Mouse (Mus musculus) heart, adult 8-10 months (tissue): ENCODE measurements at regions not wholly inside any gene's neighbourhood (a gene's known extent, or its start where the extent isn't known, plus 50 kb on each side); places are given as distances from the start of the nearest gene placed in this dataset.

ENCODE experiments used
- DNase-seq: peaks from one replicate; pipeline ENCODE4 v3.0.0; 2022; ENCODE audit warnings: low spot score

- DNase-seq: no peak
Measured at GRCm38 (mm10) chr6:121560852-121561251, 74.3 kb upstream of the A2m start.

DNA sequence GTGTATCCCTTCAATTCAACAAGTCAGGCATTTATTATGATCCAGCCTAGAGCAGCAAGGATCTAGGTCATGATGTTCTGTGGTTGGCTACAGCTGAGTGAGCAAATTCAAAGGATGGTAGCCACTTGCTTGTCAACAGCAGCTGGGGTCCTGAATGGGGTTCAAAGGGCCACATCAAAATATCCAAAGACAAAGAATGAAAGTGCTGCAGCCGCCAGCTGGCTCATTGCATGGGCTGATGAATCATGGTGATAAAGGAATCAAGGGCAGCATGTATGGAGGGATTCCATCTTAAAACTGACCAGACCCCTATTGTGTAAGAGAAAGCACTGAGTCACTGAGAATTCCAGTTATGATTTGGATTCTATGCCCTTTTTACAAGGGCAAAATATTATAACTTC lies 74.8 kb upstream of the A2m start:
- no peak for DNase-seq

- no peak for DNase-seq
Measured at GRCm38 (mm10) chr6:121556481-121556880, 78.7 kb upstream of the A2m start.

- no peak for DNase-seq
Measured at GRCm38 (mm10) chr6:121553501-121554132, 80.1 kb upstream of the Iqsec3 start.

DNA sequence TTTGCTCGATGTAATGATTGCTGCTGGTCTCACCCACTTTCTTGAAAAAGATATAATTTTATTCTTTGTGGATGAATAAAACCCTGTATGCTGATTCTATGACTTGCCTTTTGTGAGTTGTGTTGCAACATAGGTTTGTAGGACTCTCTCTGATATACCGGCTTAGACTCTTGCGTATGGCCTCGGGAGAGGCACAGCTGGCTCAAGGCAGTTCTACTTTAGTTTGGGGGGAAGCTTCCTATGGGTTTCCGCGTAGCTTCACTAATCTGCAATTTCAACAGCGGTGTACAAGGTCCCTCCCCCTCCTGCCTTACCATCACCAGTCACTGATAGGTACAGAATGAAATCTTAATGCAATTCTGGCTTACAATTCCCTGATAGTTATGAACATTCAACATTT lies 60.0 kb upstream of the Iqsec3 start:
- DNase-seq: no peak

DNA sequence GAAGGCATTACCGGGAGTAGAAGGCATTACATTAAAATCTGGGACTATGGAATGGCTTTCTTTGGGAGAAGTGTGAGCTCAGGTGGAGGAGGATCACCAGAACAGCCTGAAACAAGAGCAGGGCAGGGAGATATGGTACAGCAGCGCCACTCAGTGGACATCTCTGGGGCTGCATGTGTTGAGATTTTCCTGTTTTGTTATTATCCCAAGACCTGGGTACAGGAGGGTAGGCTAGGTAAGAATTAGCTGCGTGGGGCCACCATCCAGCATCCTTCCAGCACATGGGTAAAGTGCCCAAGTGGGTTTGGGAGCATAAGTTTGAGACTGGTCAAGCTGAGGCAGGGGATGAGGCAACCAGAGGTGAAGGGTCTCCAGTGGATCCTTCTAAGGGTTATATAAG lies 59.4 kb upstream of the Iqsec3 start:
- DNase-seq: peak; percentile 23

DNA sequence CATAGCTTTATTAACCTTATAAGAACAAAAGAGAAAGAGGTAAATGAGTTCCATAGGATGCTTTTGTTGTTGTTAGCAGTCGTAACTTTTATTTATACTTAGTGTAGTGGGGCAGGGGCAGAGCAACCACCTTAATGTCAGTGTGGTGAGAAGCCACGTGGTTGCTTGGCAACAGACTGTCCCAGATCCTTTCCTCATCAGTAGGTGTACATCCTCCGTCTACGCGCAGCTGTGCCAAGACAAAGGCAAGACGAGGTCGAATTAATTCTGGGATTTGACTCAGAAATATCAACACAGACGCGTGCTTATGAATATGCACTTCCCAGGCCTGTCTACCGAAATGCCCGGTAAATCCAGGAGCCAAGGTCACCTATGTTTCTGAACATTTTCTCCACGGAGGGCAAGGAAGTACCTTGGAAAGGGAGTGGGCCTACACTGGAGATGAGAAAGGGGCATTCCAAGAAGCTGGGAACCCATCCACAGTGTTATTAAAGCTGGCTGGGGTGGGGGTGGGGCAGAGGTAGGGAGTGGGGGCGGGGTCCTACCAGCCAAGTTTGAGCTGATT lies 58.4 kb upstream of the Iqsec3 start:
- DNase-seq: no peak

GRCm38 (mm10) chr6:121527281-121527680 lies 53.8 kb upstream of the Iqsec3 start:
- no peak for DNase-seq

- DNase-seq: no peak
Measured at GRCm38 (mm10) chr6:121526121-121526520, 52.6 kb upstream of the Iqsec3 start.

DNA sequence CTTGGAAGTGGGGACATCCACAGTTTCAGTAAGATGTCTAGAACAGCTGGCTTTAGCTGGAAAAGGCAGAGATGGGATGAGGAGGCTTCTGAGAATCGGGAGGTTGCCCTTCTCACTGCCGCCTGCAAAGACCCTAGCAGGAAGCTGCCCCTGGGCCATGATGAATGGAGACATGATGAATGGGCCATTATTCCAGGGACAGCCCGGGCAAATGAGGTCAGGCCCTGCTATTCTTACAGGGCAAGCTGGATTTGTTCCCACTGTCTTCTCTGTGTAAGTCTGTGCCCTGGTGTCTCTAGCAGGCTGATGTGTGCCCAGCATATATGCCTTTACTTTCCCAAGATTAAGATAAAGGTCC lies 51.1 kb upstream of the Iqsec3 start:
- DNase-seq: no peak

DNA sequence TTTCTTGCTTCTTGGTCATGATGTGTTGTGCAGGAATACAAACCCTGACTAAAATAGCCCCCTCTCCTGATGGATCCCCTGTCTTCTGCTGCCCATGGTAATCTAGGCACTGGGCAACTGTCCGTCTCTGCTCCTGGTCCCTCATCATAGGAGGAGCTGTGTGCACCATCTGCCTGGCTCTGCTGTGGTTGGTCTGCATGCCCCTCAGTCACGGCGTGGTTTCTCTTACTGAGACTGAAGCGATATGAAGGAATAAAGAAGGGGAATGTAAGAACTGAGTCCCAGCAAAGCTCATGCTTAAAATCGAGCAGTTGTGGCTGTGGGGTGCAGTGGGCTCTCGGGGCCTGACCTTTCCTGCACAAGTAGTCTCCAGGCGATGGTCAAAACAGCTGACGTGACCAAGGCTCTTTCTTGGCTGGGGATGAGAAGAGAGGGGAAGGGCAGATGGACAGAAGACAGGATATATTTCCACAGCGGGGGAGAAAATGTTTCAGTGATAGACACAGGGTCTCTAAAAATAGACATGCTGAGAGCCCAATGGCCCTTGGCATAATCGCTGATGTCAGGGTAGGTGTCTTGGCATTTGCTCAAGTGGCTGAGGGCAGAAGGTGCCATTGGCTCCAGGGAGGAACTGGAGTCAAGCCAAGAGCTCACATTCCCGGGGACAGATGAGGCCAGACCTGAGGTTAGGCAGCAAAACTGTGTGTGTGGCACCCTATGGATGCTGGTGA lies 50.6 kb upstream of the Iqsec3 start:
- peak; percentile 47 for DNase-seq
